Mouse (Mus musculus) forebrain, embryonic 16.5 days (tissue): ENCODE measurements around the gene Nxt1. TPM values are rescaled to one million over a fixed set of nuclear protein-coding genes. Genes with fewer than 3 reads are reported as not detected.

ENCODE experiments used
- ATAC-seq: fragments of 200-750 bp; cut with Nextera tagmentation; 2 replicates; pipeline ENCODE4 v1.8.0; 2017; ENCODE audit warnings: mild to moderate bottlenecking, moderate library complexity
- H3K27ac ChIP-seq: fragments of 300-500 bp; sonication (generic); 2 replicates; pipeline ENCODE4 v1.5.1; 2014; ENCODE audit warnings: low read length, control low read depth
- H3K27me3 ChIP-seq: fragments of 300-500 bp; sonication (generic); replicated peaks from 2 replicates; pipeline ENCODE4 v1.6.1; 2014; ENCODE audit warnings: low read length; ENCODE audit not compliant: control insufficient read depth, insufficient read depth
- H3K36me3 ChIP-seq: fragments of 300-500 bp; sonication (generic); 2 replicates; pipeline ENCODE4 v1.6.1; 2014; ENCODE audit not compliant: control insufficient read depth, insufficient read depth
- H3K4me1 ChIP-seq: fragments of 300-500 bp; sonication (generic); replicated peaks from 2 replicates; pipeline ENCODE4 v1.6.1; 2014; ENCODE audit warnings: low read length; ENCODE audit not compliant: control insufficient read depth, insufficient read depth
- H3K4me2 ChIP-seq: fragments of 300-500 bp; sonication (generic); 2 replicates; pipeline ENCODE4 v1.6.1; 2014; ENCODE audit warnings: mild to moderate bottlenecking, low read length, control low read depth
- H3K4me3 ChIP-seq: fragments of 300-500 bp; sonication (generic); replicated peaks from 2 replicates; pipeline ENCODE4 v1.5.1; 2014; ENCODE audit warnings: mild to moderate bottlenecking, low read length, control low read depth
- H3K9ac ChIP-seq: fragments of 300-500 bp; sonication (generic); replicated peaks from 2 replicates; pipeline ENCODE4 v1.6.1; 2014; ENCODE audit warnings: low read depth, low read length, control low read depth
- H3K9me3 ChIP-seq: fragments of 300-500 bp; sonication (generic); 2 replicates; pipeline ENCODE4 v1.6.1; 2016; ENCODE audit warnings: low read length; ENCODE audit not compliant: control insufficient read depth
- WGBS: fragments of 180-500 bp; shearing (Covaris S2); extraction: QIAGEN DNeasy Blood & Tissue Kit; methylation state at CpG from one replicate; pipeline ENCODE4 v1.1.7; 2014; 5-methylcytosine and 5-hydroxymethylcytosine counted together
- polyA plus RNA-seq: library from polyadenylated mRNA; unstranded; fragments of >200 nt; fragmentation: Nextera tagmentation; extraction: Ambion mirVana; gene quantifications from 2 replicates; pipeline ENCODE4 v1.2.1, GENCODE M21; 2015

The Nxt1 gene
- polyA plus RNA-seq, 1 experiment from 2014 or later = 54.6 TPM

DNA sequence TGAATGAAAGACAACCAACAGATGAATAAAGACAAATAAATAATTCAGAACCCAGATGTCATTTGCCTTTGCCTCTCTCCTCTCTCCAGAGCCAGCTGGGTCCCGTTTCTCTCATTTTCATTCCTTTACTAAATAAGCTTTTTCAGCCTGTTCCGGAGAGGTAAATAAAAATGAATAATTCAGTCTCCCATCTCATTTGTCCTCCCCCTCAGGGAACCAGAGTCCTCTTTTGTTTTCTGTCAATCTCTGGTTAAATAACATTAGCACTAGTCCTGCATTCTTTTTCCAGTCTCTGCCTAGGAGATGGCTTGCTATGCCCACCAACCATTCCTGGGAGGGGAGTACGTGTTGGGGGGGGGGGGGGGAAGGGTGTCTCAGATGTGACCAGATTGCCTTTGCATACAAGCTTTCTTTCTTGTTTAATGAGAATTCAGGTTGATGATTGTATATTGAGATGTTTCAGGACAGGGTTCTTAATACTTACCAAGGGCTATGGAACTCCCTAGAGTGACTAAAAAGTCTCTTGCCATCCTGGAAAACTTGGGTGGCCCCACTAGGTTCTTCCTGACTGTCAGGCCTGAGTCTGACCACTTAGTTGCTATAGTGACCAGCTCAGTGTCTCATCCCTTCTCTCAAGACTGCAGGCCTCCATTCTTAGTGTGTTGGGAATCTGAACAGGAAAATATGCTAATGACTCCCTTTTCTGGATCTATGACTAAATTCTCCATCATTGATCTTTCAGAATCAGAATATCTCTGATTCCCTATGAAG, 21.6 kb upstream of the Nxt1 start:
- peak; percentile 72 for ATAC-seq
- Histone ChIP-seq H3K4me1 (0 out of 2 replicates have a peak, but pooled peaks cover 4% of the 10 kb centered on the region), H3K27me3 (no peaks in the 10 kb centered on the region), H3K27ac (no peak overlapping the region), H3K4me3 (no peak overlapping the region), H3K36me3 (no peaks in the 10 kb centered on the region), H3K4me2 (no peak overlapping the region), H3K9me3 (no peaks in the 10 kb centered on the region), H3K9ac (no peak overlapping the region)
- whole genome bisulfite sequencing = 3% methylated on average over 3 of the region's 3 CpGs

DNA sequence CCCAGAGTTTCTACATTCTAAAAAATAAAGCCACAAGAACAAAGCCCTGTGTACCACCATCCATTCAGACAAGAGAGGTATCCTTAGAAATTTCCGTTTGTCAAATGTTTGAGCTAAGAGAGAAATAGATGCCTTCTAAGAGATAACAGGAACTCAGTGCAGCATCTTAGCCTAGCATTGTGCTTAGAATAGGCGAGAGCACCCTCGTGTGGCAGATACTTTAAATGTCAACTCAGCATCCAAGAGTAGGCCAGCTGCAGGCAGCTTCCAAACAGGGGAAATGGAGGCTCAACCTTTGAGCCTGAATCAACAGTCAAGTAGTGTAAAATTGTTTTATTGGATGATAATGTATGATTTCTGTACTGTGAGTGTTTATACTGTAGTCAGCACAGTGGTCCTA, 17.4 kb upstream of the Nxt1 start:
- Histone ChIP-seq H3K27me3 (no peaks in the 10 kb centered on the region), H3K27ac (no peak overlapping the region), H3K4me3 (no peak overlapping the region), H3K4me1 (0 out of 2 replicates have a peak, but pooled peaks cover 4% of the 10 kb centered on the region), H3K9me3 (no peaks in the 10 kb centered on the region), H3K9ac (no peak overlapping the region), H3K4me2 (no peak overlapping the region), H3K36me3 (no peaks in the 10 kb centered on the region)
- peak; percentile 92 for ATAC-seq
- WGBS = 3% methylated on average over 3 of the region's 3 CpGs

DNA sequence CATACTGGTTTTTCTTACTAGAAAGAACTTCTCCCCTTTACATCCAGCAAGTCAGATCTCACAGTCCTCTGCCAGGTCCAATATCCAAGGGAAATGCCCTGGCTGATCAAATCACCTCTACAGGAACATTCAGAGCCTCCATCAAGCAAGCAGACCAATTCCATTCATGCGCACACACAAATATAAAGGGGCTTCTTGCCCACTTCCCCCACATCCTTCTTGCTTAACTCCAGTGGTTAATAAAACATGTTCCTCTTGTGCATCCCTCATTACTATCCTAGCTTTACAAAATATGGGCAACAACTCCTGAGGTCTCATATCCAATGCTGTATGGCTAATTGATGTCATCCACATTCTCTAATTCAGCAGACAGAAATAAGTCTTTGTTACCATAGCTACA, 8.9 kb upstream of the Nxt1 start:
- ATAC-seq = no peak

DNA sequence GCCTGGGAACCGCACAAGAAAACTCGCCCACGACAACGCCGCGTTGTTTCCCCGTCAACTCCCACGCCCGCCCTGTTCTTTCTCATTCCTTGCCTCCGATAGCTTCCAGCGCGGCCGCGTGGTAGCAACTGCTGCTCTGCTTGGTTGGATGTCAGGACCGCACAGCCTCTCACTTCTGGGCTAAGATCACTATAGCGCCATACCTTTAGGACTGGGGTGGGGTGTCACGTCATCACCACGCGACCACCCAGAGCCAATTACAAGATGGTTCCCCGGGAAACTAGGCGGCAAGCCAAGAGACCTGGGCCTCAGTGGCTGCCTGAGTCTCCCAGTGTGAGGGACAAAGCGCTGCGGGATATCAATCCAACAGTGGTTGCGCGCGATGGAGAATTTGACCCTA, 5.4 kb downstream of the Nxt1 start:
- no peaks in the 10 kb centered on the region for H3K9me3 ChIP-seq
- peak overlapping the region; percentile 80 for H3K27ac ChIP-seq
- peak overlapping the region; percentile 57 for H3K4me3 ChIP-seq
- no peaks in the 10 kb centered on the region for H3K27me3 ChIP-seq
- peaks cover 51% of the 10 kb centered on the region for H3K4me1 ChIP-seq
- peak; percentile 57 for ATAC-seq
- 2% methylated on average over 26 of the region's 26 CpGs for WGBS
- peak overlapping the region; percentile 65 for H3K9ac ChIP-seq
- H3K36me3 ChIP-seq = peaks cover 9% of the 10 kb centered on the region; the same call in 1 of the 2 replicates
- H3K4me2 ChIP-seq = peak overlapping the region; percentile 64

More for the DNA sequence above, 8.9 kb upstream of the Nxt1 start:
- no peaks in the 10 kb centered on the region for H3K36me3 ChIP-seq
- H3K27me3 ChIP-seq = no peaks in the 10 kb centered on the region
- H3K4me1 ChIP-seq = no peaks in the 10 kb centered on the region
- no peak overlapping the region for H3K9ac ChIP-seq
- H3K4me2 ChIP-seq = no peak overlapping the region
- no peak overlapping the region for H3K27ac ChIP-seq
- H3K4me3 ChIP-seq = no peak overlapping the region
- H3K9me3 ChIP-seq = no peaks in the 10 kb centered on the region
- 97% methylated on average over 1 of the region's 1 CpGs for WGBS

DNA sequence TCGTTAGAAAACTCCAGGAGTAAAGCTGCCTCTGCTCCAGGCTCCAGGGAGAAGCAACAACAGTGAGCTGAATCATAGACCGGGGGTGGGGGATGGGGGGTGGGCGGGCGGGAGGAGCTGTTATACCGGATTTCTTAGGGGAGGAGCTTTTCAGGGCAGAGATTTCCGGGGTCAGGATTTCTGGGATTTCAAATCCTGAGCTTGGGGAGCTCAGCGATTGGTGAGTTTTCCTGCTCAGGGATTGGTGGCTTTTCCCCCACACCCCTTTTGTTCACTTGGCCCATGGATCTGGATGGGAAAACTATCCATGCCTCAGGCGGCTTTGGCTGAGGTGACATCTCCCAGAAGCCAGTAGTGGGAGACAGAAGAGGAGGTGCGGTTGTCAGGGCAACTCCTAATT, 6.9 kb downstream of the Nxt1 start:
- Histone ChIP-seq H3K9ac (peak overlapping the region; percentile 32), H3K4me1 (peaks cover 39% of the 10 kb centered on the region), H3K27ac (peak overlapping the region; percentile 82), H3K9me3 (no peaks in the 10 kb centered on the region), H3K27me3 (no peaks in the 10 kb centered on the region), H3K4me3 (peak overlapping the region; percentile 15; the same call in 1 of the 2 replicates), H3K36me3 (peaks cover 17% of the 10 kb centered on the region), H3K4me2 (peak overlapping the region; percentile 42)
- WGBS = 3% methylated on average over 9 of the region's 9 CpGs
- ATAC-seq = peak; percentile 13; the same call in 1 of the 2 replicates

DNA sequence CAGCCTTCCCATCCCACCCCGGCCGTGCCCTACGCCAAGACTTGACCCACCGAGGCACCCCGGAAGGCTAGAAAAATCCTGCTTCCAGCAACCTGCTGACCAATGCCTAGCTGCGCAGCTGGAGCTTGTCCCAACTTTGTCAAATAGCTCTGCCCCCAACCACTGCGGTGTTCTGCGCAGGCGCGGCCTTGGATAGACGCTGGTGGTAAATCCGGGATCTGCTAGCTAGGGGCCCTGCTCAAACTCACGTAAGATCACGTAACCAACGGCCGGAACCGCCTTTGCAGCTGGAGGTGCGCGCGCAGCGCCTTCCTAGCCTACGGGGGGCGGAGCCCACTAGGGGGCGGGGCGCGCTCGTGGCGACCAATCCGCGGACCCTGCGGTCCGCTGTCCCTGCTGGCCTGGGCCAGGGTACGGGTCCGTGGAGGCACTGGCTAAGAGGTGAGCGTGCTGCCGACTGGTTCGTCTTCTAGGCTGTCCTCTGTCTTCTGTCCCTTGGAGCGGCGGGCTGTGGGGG, 8.4 kb downstream of the Nxt1 start, which contains the start of gene Gzf1:
TSS of gene Gzf1 (plus strand) at position 249 of the 517 bp plus-strand sequence.
- peaks cover 39% of the 10 kb centered on the region for H3K4me1 ChIP-seq
- H3K36me3 ChIP-seq = peaks cover 21% of the 10 kb centered on the region
- peak; percentile 91 for ATAC-seq
- no peaks in the 10 kb centered on the region for H3K9me3 ChIP-seq
- H3K4me3 ChIP-seq = peak within 1 kb of the TSS; percentile 90
- H3K27ac ChIP-seq = peak within 1 kb of the TSS; percentile 91
- H3K4me2 ChIP-seq = peak within 1 kb of the TSS; percentile 96
- under 1% methylated on average over 39 of the region's 39 CpGs for WGBS
- H3K9ac ChIP-seq = peak within 1 kb of the TSS; percentile 83
- no peaks in the 10 kb centered on the region for H3K27me3 ChIP-seq

DNA sequence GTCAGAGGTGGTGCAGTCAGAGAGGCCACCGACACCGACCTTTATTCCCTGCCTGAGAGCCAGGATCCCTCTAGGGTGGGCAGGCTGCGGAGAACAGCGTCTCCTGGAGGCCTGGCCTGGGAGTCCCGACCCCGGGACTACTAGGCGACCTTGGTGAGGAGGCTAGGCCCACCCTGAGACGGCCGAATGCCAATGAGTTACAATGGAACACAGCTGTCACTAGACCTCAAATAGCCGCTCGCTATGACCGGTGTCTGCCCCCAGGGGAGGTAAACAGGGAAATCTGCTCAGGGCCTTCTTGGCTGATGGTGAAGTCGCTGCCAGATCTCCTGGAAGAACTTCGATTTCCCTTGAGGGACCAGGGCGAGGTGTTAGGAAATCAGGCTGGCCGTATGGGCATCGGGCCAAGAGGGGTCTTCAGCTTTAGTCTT, 9.1 kb downstream of the Nxt1 start:
- H3K27me3 ChIP-seq = no peaks in the 10 kb centered on the region
- 7% methylated on average over 17 of the region's 17 CpGs for WGBS
- H3K9me3 ChIP-seq = no peaks in the 10 kb centered on the region
- peaks cover 19% of the 10 kb centered on the region for H3K36me3 ChIP-seq
- peak; percentile 39 for ATAC-seq
- H3K4me2 ChIP-seq = peak overlapping the region; percentile 96
- peak overlapping the region; percentile 83 for H3K9ac ChIP-seq
- peak overlapping the region; percentile 91 for H3K27ac ChIP-seq
- H3K4me3 ChIP-seq = peak overlapping the region; percentile 90
- H3K4me1 ChIP-seq = peaks cover 39% of the 10 kb centered on the region

DNA sequence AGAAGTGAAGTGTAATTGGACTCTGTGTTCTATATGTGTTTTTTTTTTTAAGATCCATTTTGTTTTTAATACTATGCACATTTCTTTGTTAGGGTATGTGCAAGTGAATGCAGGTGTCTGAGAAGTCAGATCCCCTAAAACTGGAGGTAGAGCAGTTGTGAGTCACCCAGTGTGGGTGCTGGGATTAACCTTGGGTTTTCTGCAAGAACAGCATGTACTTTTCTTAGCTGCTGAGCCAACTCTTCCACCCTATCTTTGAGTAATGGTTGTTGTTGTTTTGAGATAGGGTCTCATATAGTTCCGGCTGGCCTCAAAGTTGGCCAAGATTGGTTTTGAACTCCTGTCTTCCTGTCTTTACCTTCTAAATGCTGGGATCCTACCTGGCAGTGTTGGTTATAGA, 10.6 kb downstream of the Nxt1 start:
- Histone ChIP-seq H3K4me2 (no peak overlapping the region), H3K27ac (no peak overlapping the region), H3K4me3 (no peak overlapping the region), H3K4me1 (peaks cover 34% of the 10 kb centered on the region), H3K9me3 (no peaks in the 10 kb centered on the region), H3K9ac (no peak overlapping the region), H3K36me3 (peaks cover 20% of the 10 kb centered on the region), H3K27me3 (no peaks in the 10 kb centered on the region)
- no peak for ATAC-seq
- WGBS = 100% methylated on average over 1 of the region's 1 CpGs

DNA sequence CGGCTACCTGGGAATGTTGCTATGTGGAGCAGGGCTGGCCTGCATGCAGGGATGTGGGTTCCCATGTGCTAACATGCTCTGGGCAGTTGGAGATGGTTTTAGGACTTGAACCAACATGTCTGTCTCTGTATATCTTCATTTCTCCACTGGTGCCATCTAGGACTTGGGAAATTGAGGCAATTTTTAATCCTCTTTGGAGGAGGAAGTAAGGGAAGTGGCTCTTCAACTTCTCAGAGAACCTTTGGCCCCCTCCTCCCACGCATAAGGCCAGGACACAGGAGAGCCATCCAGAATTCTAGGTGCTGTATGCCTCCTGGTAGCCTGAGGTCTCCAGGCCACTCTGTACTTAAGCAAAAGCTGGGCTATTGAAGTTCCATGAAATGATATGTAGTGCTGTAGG, 12.6 kb downstream of the Nxt1 start:
- Histone ChIP-seq H3K9me3 (no peaks in the 10 kb centered on the region), H3K4me3 (no peak overlapping the region), H3K36me3 (peaks cover 27% of the 10 kb centered on the region), H3K4me1 (peaks cover 17% of the 10 kb centered on the region), H3K27ac (no peak overlapping the region), H3K27me3 (no peaks in the 10 kb centered on the region), H3K9ac (no peak overlapping the region), H3K4me2 (no peak overlapping the region)
- 96% methylated on average over 2 of the region's 2 CpGs for WGBS
- ATAC-seq = no peak
